Mouse (Mus musculus) liver, postnatal 0 days (tissue): ENCODE results near the gene Ccdc114.

Experiments
- CTCF ChIP-seq: sonication (generic); IDR thresholded peaks from 2 replicates; pipeline ENCODE4 v1.5.1; 2016; ENCODE audit warnings: antibody characterized with exemption, low read depth
- EP300 ChIP-seq: IDR thresholded peaks from 2 replicates; pipeline ENCODE4 v1.6.1; 2016; ENCODE audit warnings: antibody characterized with exemption, low read depth, mild to moderate bottlenecking

DNA sequence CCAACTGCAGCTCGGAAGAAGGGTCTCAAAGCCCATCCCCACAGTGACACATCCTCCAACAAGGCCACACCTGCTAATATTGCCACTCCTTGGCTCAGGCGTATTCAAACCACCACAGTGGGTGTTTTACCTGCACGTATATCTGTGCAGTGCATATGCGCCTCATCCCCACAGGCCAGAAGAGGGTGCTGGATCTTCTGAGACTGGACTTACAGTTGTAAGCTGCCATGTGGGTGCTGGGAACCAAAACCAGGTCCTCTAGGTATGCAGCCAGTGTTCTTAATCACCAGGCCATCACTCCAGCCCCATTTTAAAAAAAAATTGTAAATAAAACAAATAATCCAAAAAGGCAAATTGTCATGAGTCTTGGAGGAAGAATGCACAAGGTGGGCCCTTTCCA, 43.3 kb upstream of the Ccdc114 start:
- TF ChIP-seq CTCF (no peak), EP300 (no peak)
